Mouse (Mus musculus) ES-Bruce4 (cell line): Measurements from ENCODE around the gene Fbxw11. TPM values are rescaled to one million over a fixed set of nuclear protein-coding genes. Genes with fewer than 3 reads are reported as not detected.

Source experiments
- H3K27ac ChIP-seq: 2 replicates; pipeline ENCODE4 v1.5.1; 2012; ENCODE audit warnings: low read length, inconsistent platforms; ENCODE audit not compliant: insufficient read depth
- H3K27me3 ChIP-seq: 2 replicates; pipeline ENCODE4 v1.6.1; 2012; ENCODE audit warnings: mild to moderate bottlenecking, low read length, inconsistent platforms; ENCODE audit not compliant: control insufficient read depth, poor library complexity, insufficient read depth, severe bottlenecking
- H3K36me3 ChIP-seq: 2 replicates; pipeline ENCODE4 v1.6.1; 2012; ENCODE audit warnings: inconsistent platforms, mild to moderate bottlenecking, low read length, moderate library complexity; ENCODE audit not compliant: control insufficient read depth, poor library complexity, insufficient read depth, severe bottlenecking
- H3K4me1 ChIP-seq: one replicate; pipeline ENCODE4 v1.8.1; 2011; ENCODE audit warnings: low read length; ENCODE audit not compliant: control insufficient read depth, insufficient read depth
- H3K4me3 ChIP-seq: 2 replicates; pipeline ENCODE4 v1.5.1; 2011; ENCODE audit warnings: low read depth, mild to moderate bottlenecking, low read length
- H3K9ac ChIP-seq: 2 replicates; pipeline ENCODE4 v1.6.1; 2012; ENCODE audit warnings: low read depth, mild to moderate bottlenecking, inconsistent platforms; ENCODE audit not compliant: poor library complexity, severe bottlenecking
- H3K9me3 ChIP-seq: replicated peaks from 2 replicates; pipeline ENCODE4 v1.6.1; 2012; ENCODE audit warnings: mild to moderate bottlenecking, low read length, inconsistent platforms; ENCODE audit not compliant: control insufficient read depth, poor library complexity, insufficient read depth, severe bottlenecking
- CTCF ChIP-seq: IDR thresholded peaks from one replicate; pipeline ENCODE4 v1.8.1; 2011; ENCODE audit warnings: low read depth, low read length
- EP300 ChIP-seq: IDR thresholded peaks from 2 replicates; pipeline ENCODE4 v1.6.1; 2011; ENCODE audit warnings: low read depth, low read length; ENCODE audit not compliant: insufficient read depth
- POLR2A ChIP-seq: IDR thresholded peaks from one replicate; pipeline ENCODE4 v1.8.1; 2011; ENCODE audit warnings: low read length; ENCODE audit not compliant: insufficient read depth
- polyA plus RNA-seq: library from polyadenylated mRNA; stranded (reverse); fragments of >200 nt; gene quantifications from 2 replicates; pipeline ENCODE4 v1.2.4, GENCODE M21; 2011; ENCODE audit warnings: low read depth; ENCODE audit not compliant: missing spikeins, insufficient read depth, insufficient read length

Fbxw11 gene
- polyA plus RNA-seq, 1 experiment, result 59.6 TPM

GRCm38 (mm10) chr11:32782724-32783123 is 140.2 kb downstream of the Fbxw11 start:
- Histone ChIP-seq H3K4me3 (no peak overlapping the region), H3K27me3 (no peaks in the 10 kb centered on the region), H3K27ac (no peak overlapping the region), H3K36me3 (no peaks in the 10 kb centered on the region), H3K4me1 (no peaks in the 10 kb centered on the region), H3K9ac (no peak overlapping the region), H3K9me3 (no peaks in the 10 kb centered on the region)
- TF ChIP-seq EP300 (no peak), CTCF (no peak), POLR2A (no peak)

- H3K36me3 ChIP-seq, result no peaks in the 10 kb centered on the region
- H3K27me3 ChIP-seq, result no peaks in the 10 kb centered on the region
- H3K27ac ChIP-seq, result no peak overlapping the region
- H3K4me3 ChIP-seq, result no peak overlapping the region
- H3K9ac ChIP-seq, result no peak overlapping the region
- TF ChIP-seq CTCF (no peak), EP300 (no peak), POLR2A (no peak)
- H3K4me1 ChIP-seq, result no peaks in the 10 kb centered on the region
- H3K9me3 ChIP-seq, result no peaks in the 10 kb centered on the region
These were observed 143.1 kb downstream of the Fbxw11 start for GRCm38 (mm10) chr11:32785591-32786147.

GRCm38 (mm10) chr11:32786201-32786600 is 143.7 kb downstream of the Fbxw11 start:
- H3K4me1 ChIP-seq, result no peaks in the 10 kb centered on the region
- H3K27me3 ChIP-seq, result no peaks in the 10 kb centered on the region
- no peaks in the 10 kb centered on the region for H3K36me3 ChIP-seq
- H3K9ac ChIP-seq, result no peak overlapping the region
- TF ChIP-seq CTCF (no peak), POLR2A (no peak), EP300 (no peak)
- no peaks in the 10 kb centered on the region for H3K9me3 ChIP-seq
- no peak overlapping the region for H3K27ac ChIP-seq
- no peak overlapping the region for H3K4me3 ChIP-seq

- H3K27me3 ChIP-seq, result no peaks in the 10 kb centered on the region
- no peak overlapping the region for H3K27ac ChIP-seq
- TF ChIP-seq EP300 (no peak), CTCF (no peak), POLR2A (no peak)
- no peaks in the 10 kb centered on the region for H3K4me1 ChIP-seq
- H3K4me3 ChIP-seq, result no peak overlapping the region
- H3K36me3 ChIP-seq, result no peaks in the 10 kb centered on the region
- H3K9me3 ChIP-seq, result no peaks in the 10 kb centered on the region
- no peak overlapping the region for H3K9ac ChIP-seq
These were observed 152.4 kb downstream of the Fbxw11 start for GRCm38 (mm10) chr11:32794759-32795445.

Other genes with a start within 250 kb of the Fbxw11 start
- gene Ubtd2, start 187.4 kb upstream of the Fbxw11 start, polyA plus RNA-seq, result 25.1 and 25.9 TPM in 2 replicates
- gene Efcab9, start 110.6 kb upstream of the Fbxw11 start, polyA plus RNA-seq, result not detected in 2 replicates
- gene Stk10, start 109.4 kb upstream of the Fbxw11 start, polyA plus RNA-seq, result 7.2 and 7.3 TPM in 2 replicates
- not detected in 2 replicates for gene Smim23, start 181.9 kb downstream of the Fbxw11 start, polyA plus RNA-seq